Mouse (Mus musculus): ENCODE measurements at regions not wholly inside any gene's neighbourhood (a gene's known extent, or its start where the extent isn't known, plus 50 kb on each side); places are given as distances from the start of the nearest gene placed in this dataset.

DNA sequence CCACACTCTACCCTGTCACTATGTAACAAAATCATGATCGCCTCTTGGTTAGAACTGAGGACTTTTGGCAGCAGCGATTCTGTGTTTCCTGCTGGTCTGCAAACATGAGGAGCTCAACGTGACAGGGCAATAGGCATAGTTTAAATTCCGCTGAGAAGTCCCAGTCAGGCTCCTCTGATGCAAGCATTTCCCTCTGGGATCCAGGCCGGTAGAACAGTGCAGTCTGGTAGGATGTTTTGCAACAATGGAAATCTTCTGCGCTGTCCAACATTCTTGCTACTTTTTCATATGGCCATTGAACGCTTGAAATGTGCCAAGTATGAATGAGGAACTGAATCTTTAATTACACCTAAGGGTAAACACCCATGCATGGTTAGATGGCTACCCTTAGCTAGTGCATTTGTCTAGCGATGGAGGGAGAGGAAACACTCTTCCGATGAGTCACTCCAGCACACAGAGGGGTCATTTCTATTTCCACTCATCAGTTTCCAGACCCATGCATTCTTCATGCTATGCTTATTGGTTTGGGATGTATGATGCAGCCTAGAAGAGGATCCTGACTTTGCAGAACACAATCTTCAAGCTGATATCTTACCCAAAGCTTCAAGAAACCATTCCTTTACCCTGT, 67.7 kb downstream of the Csf2 start:
- TF ChIP-seq CTCF (IDR thresholded peaks at IDR 0.05; ENCODE audit: borderline replicate concordance, insufficient read depth, low read length), result no peak
- TF ChIP-seq POLR2A (IDR thresholded peaks at IDR 0.05; ENCODE audit: low read depth, low read length), result no peak

All from embryonic fibroblast, embryonic 13.5 days (primary cell).